ENCODE assay signal across 29 mouse cellular contexts in genomic region chr11:85928106-85928505, GRCm38 (mm10). TPM values are rescaled to one million over a fixed set of nuclear protein-coding genes. Genes with fewer than 3 reads are reported as not detected.
"Had no signal": no experiment of that assay in that cellular context is flagged by ENCODE, and none has a peak within 500 bp of the region (broad histone marks: within the 10 kb centered on the region; RNA-seq: fewer than 3 reads in every experiment).

No protein-coding gene starts in this region.

- H3K27ac ChIP-seq: heart, embryonic 10.5 days; hindbrain, embryonic 10.5 days; hindbrain, embryonic 12.5 days; hindbrain, embryonic 14.5 days; intestine, embryonic 15.5 days; liver, embryonic 12.5 days; liver, embryonic 14.5 days had no signal

- ATAC-seq: hindbrain, embryonic 16.5 days; inflammation-experienced regulatory T-cells, adult 6 months; intestine, embryonic 15.5 days; intestine, postnatal 0 days; liver, embryonic 12.5 days had no signal

- H3K9me3 ChIP-seq: heart, embryonic 10.5 days; heart, embryonic 12.5 days; hindbrain, embryonic 10.5 days; hindbrain, embryonic 12.5 days; intestine, embryonic 15.5 days; limb, embryonic 13.5 days; limb, embryonic 15.5 days; liver, embryonic 12.5 days had no signal

- H3K36me3 ChIP-seq: heart, embryonic 10.5 days; heart, embryonic 12.5 days; hindbrain, embryonic 10.5 days; hindbrain, embryonic 12.5 days; intestine, embryonic 15.5 days; limb, embryonic 13.5 days; limb, embryonic 15.5 days; liver, embryonic 12.5 days had no signal

- H3K4me3 ChIP-seq: heart, embryonic 10.5 days; heart, embryonic 12.5 days; hindbrain, embryonic 10.5 days; hindbrain, embryonic 12.5 days; intestine, embryonic 15.5 days; limb, embryonic 13.5 days; limb, embryonic 15.5 days; liver, embryonic 12.5 days had no signal

- H3K4me2 ChIP-seq: heart, embryonic 12.5 days; hindbrain, embryonic 12.5 days; hindbrain, embryonic 14.5 days; intestine, embryonic 15.5 days; limb, embryonic 13.5 days; limb, embryonic 15.5 days; liver, embryonic 12.5 days had no signal

- DNase-seq: gastrocnemius, postnatal 14 days; gastrocnemius, postnatal 36 days; heart, adult 11 months; heart, postnatal 10 days; heart, postnatal 4 days; kidney, adult 18-20 months; kidney, adult 8-10 months; kidney, postnatal 10 days; kidney, postnatal 25 days; kidney, postnatal 4 days; layer of hippocampus, adult 9-11 months; layer of hippocampus, postnatal 36 days; left cerebral cortex, postnatal 4 days had no signal

- H3K9ac ChIP-seq: heart, embryonic 12.5 days; hindbrain, embryonic 12.5 days; hindbrain, embryonic 14.5 days; intestine, embryonic 15.5 days; limb, embryonic 13.5 days; limb, embryonic 15.5 days; liver, embryonic 12.5 days; liver, embryonic 14.5 days had no signal

RNA-seq across cellular contexts. Expression of gene Tbx4, which starts 41.9 kb away (rescaled TPM):
- total RNA-seq: heart, adult 8-10 months; liver, adult 2 months had no signal
- polyA plus RNA-seq: inflammation-experienced regulatory T-cells, adult 6 months; intestine, postnatal 0 days; kidney, embryonic 14.5 days had no signal
